Mouse (Mus musculus): ENCODE measurements at regions not wholly inside any gene's neighbourhood (a gene's known extent, or its start where the extent isn't known, plus 50 kb on each side); places are given as distances from the start of the nearest gene placed in this dataset.

DNA sequence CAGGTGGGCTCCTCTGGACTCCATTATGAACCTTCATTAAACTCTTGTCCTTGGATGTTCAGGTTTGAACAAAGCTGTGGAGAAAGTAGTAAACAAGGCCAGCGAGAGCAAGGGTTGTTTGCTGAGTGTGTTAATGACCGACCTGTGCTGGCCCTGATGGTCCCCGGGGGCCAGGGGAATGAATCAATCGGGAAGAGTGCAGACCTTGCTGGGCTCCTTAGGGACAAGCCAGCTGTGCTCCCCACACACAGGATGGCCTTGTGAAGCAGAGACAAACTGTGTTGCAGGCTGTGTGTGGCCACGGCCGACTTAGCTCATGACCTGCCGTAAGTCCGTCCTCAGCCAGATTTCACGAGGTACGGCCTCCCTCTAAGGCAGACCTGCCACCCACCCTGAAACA, 212.1 kb downstream of the Cyp26b1 start:
- TF ChIP-seq CTCF (IDR thresholded peaks at IDR 0.05; ENCODE audit: low read depth) (no peak), EP300 (IDR thresholded peaks at IDR 0.05; ENCODE audit: low read depth) (no peak)
